Mouse (Mus musculus) lung, adult 10 weeks (tissue): ENCODE data around the gene Slc25a28. TPM values are rescaled to one million over a fixed set of nuclear protein-coding genes. Genes with fewer than 3 reads are reported as not detected.

Source experiments
- polyA plus RNA-seq: library from polyadenylated mRNA; stranded (reverse); fragments of 350-450 nt; fragmentation: Illumina TruSeq; extraction: RNeasy Lipid Tissue Mini Kit (QIAGEN cat#74804); gene quantifications from one replicate; pipeline ENCODE4 v1.2.3, GENCODE M21; 2014; ENCODE audit warnings: low read depth, low replicate concordance; ENCODE audit not compliant: insufficient read depth

Slc25a28 gene
- 27.3 TPM for polyA plus RNA-seq

DNA sequence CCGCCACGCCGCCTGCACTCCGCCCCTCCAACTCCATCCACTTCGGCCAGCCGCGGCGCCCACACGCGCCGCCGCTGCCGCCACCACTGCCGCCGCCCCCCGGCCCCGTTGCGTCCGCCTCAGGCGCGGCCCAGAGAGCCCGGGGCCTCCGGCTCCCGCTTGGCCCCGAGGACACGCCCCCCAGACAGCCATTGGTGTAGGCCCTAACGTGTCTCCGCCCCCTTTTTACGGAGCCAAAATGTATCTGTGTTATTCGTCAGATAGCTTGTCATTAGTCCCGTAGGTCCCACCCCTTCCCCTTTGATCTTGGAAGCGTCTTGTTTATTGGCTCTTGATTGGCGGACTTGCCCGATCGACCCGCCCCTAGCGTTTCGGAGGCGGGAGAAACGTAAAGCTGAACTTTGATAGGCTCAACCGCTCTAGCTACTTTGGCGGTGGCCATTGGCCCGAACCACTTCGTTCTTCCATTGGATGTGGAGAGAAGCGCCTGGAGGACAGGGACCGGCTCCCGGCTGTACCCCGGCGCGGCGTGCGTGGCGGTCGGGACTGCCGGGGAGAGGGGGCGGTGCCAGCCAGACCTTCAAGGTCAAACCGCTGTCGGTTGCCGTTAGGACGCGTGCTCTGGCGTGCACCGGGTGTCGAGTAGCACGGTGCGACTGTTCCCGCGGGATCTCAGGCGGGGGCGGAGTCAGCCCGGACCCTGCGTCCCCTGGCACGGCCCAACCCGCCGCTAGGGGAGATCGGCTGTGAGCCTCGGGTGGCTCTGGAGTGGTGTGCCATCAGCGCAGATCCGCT, at the start of gene Slc25a28:
Gene Slc25a28, minus strand, starts transcription at position 152 of the 795 bp plus-strand sequence.

DNA sequence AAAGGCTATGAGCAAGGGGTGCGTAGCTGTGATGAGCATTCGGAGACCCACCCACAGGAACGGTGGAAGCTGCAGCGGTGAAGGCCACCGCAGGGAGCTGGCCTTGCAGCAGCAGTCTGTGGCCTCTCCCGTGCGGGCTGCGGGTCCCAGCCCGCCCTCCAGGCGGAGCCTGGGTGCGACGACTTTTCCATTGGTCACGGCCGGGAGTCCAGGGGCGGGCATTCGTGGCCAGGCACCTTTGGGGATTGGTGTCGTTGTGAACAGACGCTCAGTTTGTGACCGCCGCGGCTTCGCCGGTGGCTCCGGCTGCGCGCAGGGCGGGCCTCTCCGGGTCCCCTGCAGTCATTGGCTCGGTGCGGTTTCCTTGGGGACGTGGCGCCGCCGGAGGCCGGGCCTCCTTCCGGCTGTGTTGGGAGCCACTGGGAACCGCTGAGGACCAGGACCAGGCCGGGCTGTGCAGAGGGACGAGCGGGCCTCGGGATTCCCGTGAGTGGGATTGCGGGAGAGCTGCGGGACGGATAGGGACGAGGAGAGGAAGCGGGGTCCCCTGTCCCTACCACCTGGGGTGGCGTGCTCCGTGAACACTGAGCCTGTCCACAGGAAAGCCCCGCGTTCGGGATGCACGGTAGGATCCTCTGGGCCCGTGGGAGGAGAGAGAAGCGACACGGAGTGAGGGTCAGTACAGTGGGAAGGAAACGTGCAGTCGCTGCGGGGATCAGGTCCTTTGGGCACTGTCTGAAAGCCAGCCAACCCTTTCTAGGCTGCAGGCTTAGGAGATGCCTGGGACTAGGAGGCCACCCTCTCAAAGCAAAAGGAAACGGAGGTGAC, 15.0 kb upstream of the Slc25a28 start, which contains the start of gene Entpd7:
Gene Entpd7, plus strand, starts transcription at position 254 of the 828 bp plus-strand sequence.

Other genes starting within 250 kb of the Slc25a28 start
- not detected for gene Cnnm1, start 234.4 kb downstream of the Slc25a28 start, polyA plus RNA-seq
- gene Got1, start 150.3 kb downstream of the Slc25a28 start, polyA plus RNA-seq: 16.6 TPM
- not detected for gene Nkx2-3, start 62.6 kb downstream of the Slc25a28 start, polyA plus RNA-seq
- 0.87 TPM for gene Entpd7, start 14.8 kb upstream of the Slc25a28 start, polyA plus RNA-seq
- 9.2 TPM for gene Cutc, start 78.1 kb upstream of the Slc25a28 start, polyA plus RNA-seq
- gene Cox15, start 78.1 kb upstream of the Slc25a28 start, polyA plus RNA-seq: 5.3 TPM
- gene Abcc2, start 107.3 kb upstream of the Slc25a28 start, polyA plus RNA-seq: not detected